Mouse (Mus musculus) MEL (cell line): Measurements from ENCODE around the gene Commd7. TPM values are rescaled to one million over a fixed set of nuclear protein-coding genes. Genes with fewer than 3 reads are reported as not detected.

ENCODE experiments used
- DNase-seq: peaks from one replicate; pipeline ENCODE4 v3.0.0; 2011; ENCODE audit warnings: low read depth, low spot score
- H3K27ac ChIP-seq: 2 replicates; pipeline ENCODE4 v1.5.1; 2012; ENCODE audit warnings: low read depth, mild to moderate bottlenecking, control low read depth, low read length, moderate library complexity; ENCODE audit not compliant: control insufficient read depth
- H3K27me3 ChIP-seq, 2 experiments: fragments of 150-350 bp in 1 of 2; sonication (generic) in 1 of 2; 2 replicates each; pipeline ENCODE4 v1.6.1; 2012; ENCODE audit warnings: low read length in 2 of 2, mild to moderate bottlenecking in 2 of 2, improper control_type of control experiment in 1 of 2, moderate library complexity in 1 of 2; ENCODE audit not compliant: insufficient read depth in 2 of 2, control insufficient read depth in 1 of 2
- H3K36me3 ChIP-seq, 2 experiments: 2 replicates each; pipeline ENCODE4 v1.6.1; 2012 to 2014; ENCODE audit warnings: low read length in 2 of 2, improper control_type of control experiment in 1 of 2, inconsistent platforms in 1 of 2, mild to moderate bottlenecking in 1 of 2; ENCODE audit not compliant: insufficient read depth in 2 of 2, control insufficient read depth in 1 of 2
- H3K4me1 ChIP-seq, 2 experiments: fragments of 150-350 bp in 1 of 2; sonication (generic) in 1 of 2; 2 replicates each; pipeline ENCODE4 v1.6.1; 2012; ENCODE audit warnings: low read length in 2 of 2, improper control_type of control experiment in 1 of 2, mild to moderate bottlenecking in 1 of 2; ENCODE audit not compliant: insufficient read depth in 2 of 2, control insufficient read depth in 1 of 2
- H3K4me3 ChIP-seq, 2 experiments: fragments of 150-350 bp in 1 of 2; sonication (generic) in 1 of 2; 2 replicates each; pipeline ENCODE4 v1.5.1; 2012; ENCODE audit warnings: low read depth in 2 of 2, low read length in 2 of 2, mild to moderate bottlenecking in 2 of 2, moderate library complexity in 2 of 2, control low read depth in 1 of 2, improper control_type of control experiment in 1 of 2; ENCODE audit not compliant: control insufficient read depth in 1 of 2, insufficient read depth in 1 of 2
- H3K79me2 ChIP-seq: 2 replicates; pipeline ENCODE4 v1.6.1; 2012; ENCODE audit warnings: mild to moderate bottlenecking, low read length, moderate library complexity; ENCODE audit not compliant: control insufficient read depth, poor library complexity, insufficient read depth
- H3K9ac ChIP-seq: 2 replicates; pipeline ENCODE4 v1.6.1; 2012; ENCODE audit warnings: low read depth, mild to moderate bottlenecking, control low read depth, low read length, moderate library complexity; ENCODE audit not compliant: control insufficient read depth, poor library complexity, severe bottlenecking
- H3K9me3 ChIP-seq: fragments of 150-350 bp; sonication (generic); replicated peaks from 2 replicates; pipeline ENCODE4 v1.6.1; 2012; ENCODE audit warnings: mild to moderate bottlenecking, low read length, improper control_type of control experiment, moderate library complexity; ENCODE audit not compliant: insufficient read depth
- CTCF ChIP-seq, 3 experiments: IDR thresholded peaks in 2 of 3; conservative IDR thresholded peaks in 1 of 3; 2 replicates each; pipeline ENCODE4 v1.5.1; 2011 to 2012; ENCODE audit warnings: low read length in 3 of 3, low read depth in 2 of 3, mild to moderate bottlenecking in 2 of 3, improper control_type of control experiment in 1 of 3, inconsistent platforms in 1 of 3, mixed read lengths in 1 of 3, moderate library complexity in 1 of 3; ENCODE audit not compliant: control insufficient read depth in 1 of 3, insufficient read depth in 1 of 3, poor library complexity in 1 of 3, severe bottlenecking in 1 of 3
- ETS1 ChIP-seq: IDR thresholded peaks from 2 replicates; pipeline ENCODE4 v1.6.1; 2012; ENCODE audit warnings: low read depth, mild to moderate bottlenecking, inconsistent platforms, low read length, improper control_type of control experiment, moderate library complexity
- GABPA ChIP-seq: IDR thresholded peaks from 2 replicates; pipeline ENCODE4 v1.6.1; 2012; ENCODE audit warnings: low read depth, mild to moderate bottlenecking, inconsistent platforms, low read length, improper control_type of control experiment, moderate library complexity
- HCFC1 ChIP-seq: IDR thresholded peaks from 2 replicates; pipeline ENCODE4 v1.6.1; 2012; ENCODE audit warnings: low read depth, mild to moderate bottlenecking, inconsistent platforms, low read length, improper control_type of control experiment, moderate library complexity
- JUND ChIP-seq: IDR thresholded peaks from 2 replicates; pipeline ENCODE4 v1.6.1; 2011; ENCODE audit warnings: low read depth, mild to moderate bottlenecking, improper control_type of control experiment, low read length
- KAT2A ChIP-seq: conservative IDR thresholded peaks from 2 replicates; pipeline ENCODE4 v1.6.1; 2012; ENCODE audit warnings: low read depth, low read length, improper control_type of control experiment, inconsistent platforms
- MAX ChIP-seq: IDR thresholded peaks from 2 replicates; pipeline ENCODE4 v1.6.1; 2011; ENCODE audit warnings: low read length, improper control_type of control experiment
- MEF2A ChIP-seq: IDR thresholded peaks from 2 replicates; pipeline ENCODE4 v1.6.1; 2014; ENCODE audit warnings: low read depth, mild to moderate bottlenecking, inconsistent platforms, low read length, improper control_type of control experiment; ENCODE audit not compliant: poor library complexity, insufficient replicate concordance, severe bottlenecking; ENCODE audit errors: extremely low read depth
- MXI1 ChIP-seq: IDR thresholded peaks from 2 replicates; pipeline ENCODE4 v1.6.1; 2011; ENCODE audit warnings: mild to moderate bottlenecking, low read depth, low read length, improper control_type of control experiment
- MYB ChIP-seq: IDR thresholded peaks from 2 replicates; pipeline ENCODE4 v1.6.1; 2011; ENCODE audit warnings: mild to moderate bottlenecking, low read depth, low read length, improper control_type of control experiment
- MYC ChIP-seq: IDR thresholded peaks from 2 replicates; pipeline ENCODE4 v1.6.1; 2011; ENCODE audit warnings: low read depth, mild to moderate bottlenecking, low read length, improper control_type of control experiment, moderate library complexity
- NELFE ChIP-seq: IDR thresholded peaks from 2 replicates; pipeline ENCODE4 v1.6.1; 2011; ENCODE audit warnings: low read depth, low read length, improper control_type of control experiment
- POLR2A ChIP-seq, 2 experiments: IDR thresholded peaks; 2 replicates each; pipeline ENCODE4 v1.6.1; 2011 to 2012; ENCODE audit warnings: low read length in 2 of 2, mild to moderate bottlenecking in 2 of 2, control low read depth in 1 of 2, improper control_type of control experiment in 1 of 2, low read depth in 1 of 2, moderate library complexity in 1 of 2; ENCODE audit not compliant: control insufficient read depth in 1 of 2, insufficient read depth in 1 of 2, poor library complexity in 1 of 2
- POLR2AphosphoS2 ChIP-seq: IDR thresholded peaks from 2 replicates; pipeline ENCODE4 v1.6.1; 2011; ENCODE audit warnings: low read length, improper control_type of control experiment
- POLR2AphosphoS5 ChIP-seq: IDR thresholded peaks from 2 replicates; pipeline ENCODE4 v1.6.1; 2012; ENCODE audit warnings: low read depth, borderline replicate concordance, mild to moderate bottlenecking, inconsistent platforms, low read length, moderate library complexity, mixed read lengths
- SIN3A ChIP-seq: IDR thresholded peaks from 2 replicates; pipeline ENCODE4 v1.6.1; 2012; ENCODE audit warnings: low read length, improper control_type of control experiment, inconsistent platforms
- SMC3 ChIP-seq: IDR thresholded peaks from 2 replicates; pipeline ENCODE4 v1.6.1; 2011; ENCODE audit warnings: low read depth, low read length, improper control_type of control experiment
- UBTF ChIP-seq: IDR thresholded peaks from 2 replicates; pipeline ENCODE4 v1.6.1; 2012; ENCODE audit warnings: low read depth, mild to moderate bottlenecking, inconsistent platforms, low read length, improper control_type of control experiment, moderate library complexity, borderline replicate concordance; ENCODE audit not compliant: insufficient read depth
- ZKSCAN1 ChIP-seq: IDR thresholded peaks from 2 replicates; pipeline ENCODE4 v1.6.1; 2012; ENCODE audit warnings: low read depth, mild to moderate bottlenecking, inconsistent platforms, low read length, improper control_type of control experiment, moderate library complexity
- ZMIZ1 ChIP-seq: IDR thresholded peaks from 2 replicates; pipeline ENCODE4 v1.6.1; 2012; ENCODE audit warnings: low read depth, mild to moderate bottlenecking, inconsistent platforms, low read length, improper control_type of control experiment, moderate library complexity
- polyA plus RNA-seq, 2 experiments: library from polyadenylated mRNA; stranded (reverse) in 1 of 2; unstranded in 1 of 2; fragments of >175 nt in 1 of 2; fragments of >200 nt in 1 of 2; gene quantifications; 2 replicates each; pipeline versions ENCODE4 v1.2.1 to v1.2.4; 2012; ENCODE audit warnings: low replicate concordance in 2 of 2, low read depth in 1 of 2; ENCODE audit not compliant: insufficient read length in 2 of 2, insufficient read depth in 1 of 2, missing spikeins in 1 of 2
- total RNA-seq: library from RNA; depleted of rRNA; stranded (reverse); fragments of 300-350 nt; gene quantifications from 2 replicates; pipeline ENCODE4 v1.2.3, GENCODE M21; 2012

The Commd7 gene
- total and polyA plus RNA-seq, 3 experiments = 25.5 to 36.1 TPM; not detected in 1

DNA sequence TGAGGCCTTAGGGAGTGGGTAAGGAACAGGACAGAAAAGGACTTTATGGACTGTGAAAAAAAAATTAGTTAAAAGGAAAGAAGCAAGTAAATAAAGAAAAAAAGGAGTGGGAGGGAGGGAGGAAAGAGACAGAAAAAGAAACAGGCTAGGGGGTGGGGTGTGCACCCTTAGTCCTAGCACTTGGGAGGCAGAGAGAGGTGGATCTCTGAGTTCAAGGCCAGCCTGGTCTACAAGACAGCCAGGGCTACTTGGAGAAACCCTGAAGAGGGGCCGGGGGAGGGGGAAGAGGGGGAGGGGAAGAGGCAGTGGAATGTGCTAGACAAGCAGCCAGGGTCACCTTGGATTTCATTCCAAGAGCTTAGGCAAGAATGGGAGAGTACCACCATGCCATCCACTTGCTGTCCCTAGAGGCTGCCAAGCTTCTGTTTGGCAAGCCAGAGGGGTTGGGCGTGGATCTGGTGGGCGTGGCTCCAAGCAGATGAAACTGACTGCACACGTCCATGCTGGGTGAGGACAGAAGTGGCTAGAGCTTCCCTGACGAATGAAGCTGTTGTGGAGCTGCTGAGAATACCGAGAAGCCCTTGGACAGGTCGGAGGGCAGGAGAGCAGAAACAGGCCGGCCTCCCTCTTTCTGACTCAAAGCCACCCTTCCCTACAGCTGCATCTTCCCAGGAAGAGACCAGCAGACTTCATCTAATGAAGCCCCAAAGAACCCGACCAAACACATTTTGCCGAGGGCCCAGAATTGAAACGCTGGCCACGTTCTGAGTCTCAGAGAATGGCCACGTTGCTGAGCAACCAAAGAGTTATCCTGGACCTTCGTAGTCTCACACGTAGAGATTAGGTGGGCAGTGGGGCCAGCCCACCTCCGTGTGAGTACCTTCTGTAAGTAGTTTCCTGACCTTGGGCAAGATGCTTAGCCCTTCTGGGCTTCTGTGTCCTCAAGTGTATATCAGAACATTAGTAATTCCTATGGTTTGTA lies 31.6 kb downstream of the Commd7 start:
- DNase-seq = peak; percentile 82
- no peak overlapping the region for H3K27ac ChIP-seq
- no peak overlapping the region; a peak in 1 of 4 replicates for H3K4me3 ChIP-seq
- 0 out of 4 replicates have a peak, but pooled peaks cover 0 to 2% of the 10 kb centered on the region in 2 experiments for H3K36me3 ChIP-seq
- peaks cover 3 to 16% of the 10 kb centered on the region in 2 experiments for H3K4me1 ChIP-seq
- no peaks in the 10 kb centered on the region for H3K27me3 ChIP-seq
- peak overlapping the region; percentile 12; the same call in 1 of the 2 replicates for H3K9ac ChIP-seq
- TF ChIP-seq UBTF = no peak
- TF ChIP-seq GABPA = no peak
- TF ChIP-seq MXI1 = peak; percentile 51
- TF ChIP-seq ETS1 = no peak
- TF ChIP-seq POLR2AphosphoS2 = no peak
- no peak for TF ChIP-seq KAT2A
- no peak for TF ChIP-seq MAX
- H3K79me2 ChIP-seq = no peaks in the 10 kb centered on the region
- no peaks in the 10 kb centered on the region for H3K9me3 ChIP-seq

DNA sequence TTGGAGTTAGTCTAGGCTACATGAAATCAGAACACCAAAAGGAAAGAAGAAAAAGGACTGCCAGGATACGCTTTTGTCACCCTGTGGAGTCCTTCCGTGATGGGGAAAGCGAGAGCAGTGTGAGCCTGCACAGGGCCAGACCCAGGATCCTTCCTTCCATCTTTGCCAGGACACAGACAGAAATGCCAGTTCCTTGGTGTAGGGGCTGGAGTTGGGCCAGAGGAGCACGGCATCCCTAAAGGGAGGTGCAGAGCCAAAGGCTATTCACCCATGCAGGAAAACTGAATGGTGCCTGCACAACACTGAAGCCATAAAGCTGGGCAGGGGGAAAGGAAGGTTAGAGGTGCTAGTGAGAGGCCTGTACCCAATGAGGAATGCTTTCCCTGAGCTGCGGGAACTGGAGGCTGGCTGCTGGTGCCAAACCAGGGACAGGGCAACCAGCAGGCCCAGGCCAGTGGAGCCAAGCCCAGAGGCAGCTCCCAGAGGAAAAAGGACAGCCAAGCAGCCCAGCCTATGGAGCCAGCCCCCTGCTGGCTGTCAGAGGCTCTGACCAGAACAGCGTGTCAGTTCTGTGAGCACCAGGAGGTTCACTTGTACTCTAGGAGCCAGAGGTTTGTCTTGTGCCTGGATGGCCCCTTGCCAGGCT lies 32.4 kb downstream of the Commd7 start:
- Histone ChIP-seq H3K27me3 (no peaks in the 10 kb centered on the region), H3K4me3 (no peak overlapping the region), H3K9me3 (no peaks in the 10 kb centered on the region), H3K36me3 (0 out of 4 replicates have a peak, but pooled peaks cover 0 to 2% of the 10 kb centered on the region in 2 experiments), H3K4me1 (peaks cover 3 to 16% of the 10 kb centered on the region in 2 experiments), H3K27ac (no peak overlapping the region), H3K79me2 (no peaks in the 10 kb centered on the region), H3K9ac (no peak overlapping the region)
- DNase-seq = peak; percentile 65
- TF ChIP-seq CTCF (IDR thresholded peaks at IDR 0.05 in 2 of 3, conservative IDR thresholded peaks at IDR 0.05 in 1 of 3; ENCODE audit: control insufficient read depth in 1 of 3, insufficient read depth in 1 of 3, low read depth in 2 of 3, low read length in 3 of 3, poor library complexity in 1 of 3, severe bottlenecking in 1 of 3) = peak; percentile 59
- 0 out of 2 replicates have a peak, but pooled peaks have one; percentile 13 for TF ChIP-seq NELFE
- TF ChIP-seq SMC3 = peak; percentile 49
- no peak for TF ChIP-seq MYC
- no peak for TF ChIP-seq MAX

- Histone ChIP-seq H3K4me3 (peak overlapping the region; percentile 57 to 81), H3K36me3 (0 out of 4 replicates have a peak, but pooled peaks cover 0 to 2% of the 10 kb centered on the region in 2 experiments), H3K27ac (peak overlapping the region; percentile 53), H3K4me1 (peaks cover 3 to 11% of the 10 kb centered on the region in 2 experiments), H3K79me2 (no peaks in the 10 kb centered on the region), H3K27me3 (no peaks in the 10 kb centered on the region), H3K9me3 (no peaks in the 10 kb centered on the region), H3K9ac (peak overlapping the region; percentile 46)
- DNase-seq = peak; percentile 91
- TF ChIP-seq MEF2A (no peak), NELFE (peak; percentile 43; the same call in 1 of the 2 replicates), JUND (peak; percentile 16; the same call in 1 of the 2 replicates), CTCF (IDR thresholded peaks at IDR 0.05 in 2 of 3, conservative IDR thresholded peaks at IDR 0.05 in 1 of 3; ENCODE audit: control insufficient read depth in 1 of 3, insufficient read depth in 1 of 3, low read depth in 2 of 3, low read length in 3 of 3, poor library complexity in 1 of 3, severe bottlenecking in 1 of 3) (no peak), HCFC1 (no peak), UBTF (no peak), SMC3 (no peak), GABPA (no peak), MXI1 (no peak; the same call in 1 of the 2 replicates), SIN3A (peak; percentile 40; the same call in 1 of the 2 replicates), POLR2A (IDR thresholded peaks at IDR 0.05; ENCODE audit: control insufficient read depth in 1 of 2, insufficient read depth in 1 of 2, low read depth in 1 of 2, low read length in 2 of 2, poor library complexity in 1 of 2) (peak in 1 of 2 experiments; percentile 47; a peak in 1 of 4 replicates), ZMIZ1 (no peak), ZKSCAN1 (no peak), POLR2AphosphoS5 (no peak), MYB (no peak), ETS1 (peak; percentile 16; the same call in 1 of the 2 replicates)
Observed at GRCm38 (mm10) chr2:153597626-153598025, 35.0 kb downstream of the Commd7 start.
